Mouse (Mus musculus): ENCODE measurements around the gene Ppil4. TPM values are rescaled to one million over a fixed set of nuclear protein-coding genes. Genes with fewer than 3 reads are reported as not detected.

Ppil4 gene
- total RNA-seq, 2 experiments from 2014 or later, result 31.7 to 32.3 TPM

DNA sequence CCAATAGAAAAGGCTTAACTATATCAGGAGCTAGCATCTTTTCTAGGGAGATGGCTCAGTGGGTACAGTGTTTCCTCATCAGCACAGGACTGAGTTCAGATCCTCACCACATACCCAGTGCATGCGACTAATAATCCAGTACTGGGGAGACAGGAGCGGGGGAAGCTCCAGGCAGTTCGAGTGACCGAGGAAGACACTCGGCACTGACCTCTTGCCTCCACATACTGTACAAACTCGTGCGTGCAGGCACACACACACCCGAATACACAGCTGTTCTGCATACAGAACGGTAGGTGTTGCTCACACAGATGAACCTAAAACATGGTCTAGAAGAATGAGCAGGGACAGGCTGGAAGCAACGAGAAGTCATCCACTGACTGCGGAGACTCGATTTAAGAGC is 29.3 kb downstream of the Ppil4 start:
- no peak for DNase-seq (ENCODE audit: low spot score in 2 of 2)

DNA sequence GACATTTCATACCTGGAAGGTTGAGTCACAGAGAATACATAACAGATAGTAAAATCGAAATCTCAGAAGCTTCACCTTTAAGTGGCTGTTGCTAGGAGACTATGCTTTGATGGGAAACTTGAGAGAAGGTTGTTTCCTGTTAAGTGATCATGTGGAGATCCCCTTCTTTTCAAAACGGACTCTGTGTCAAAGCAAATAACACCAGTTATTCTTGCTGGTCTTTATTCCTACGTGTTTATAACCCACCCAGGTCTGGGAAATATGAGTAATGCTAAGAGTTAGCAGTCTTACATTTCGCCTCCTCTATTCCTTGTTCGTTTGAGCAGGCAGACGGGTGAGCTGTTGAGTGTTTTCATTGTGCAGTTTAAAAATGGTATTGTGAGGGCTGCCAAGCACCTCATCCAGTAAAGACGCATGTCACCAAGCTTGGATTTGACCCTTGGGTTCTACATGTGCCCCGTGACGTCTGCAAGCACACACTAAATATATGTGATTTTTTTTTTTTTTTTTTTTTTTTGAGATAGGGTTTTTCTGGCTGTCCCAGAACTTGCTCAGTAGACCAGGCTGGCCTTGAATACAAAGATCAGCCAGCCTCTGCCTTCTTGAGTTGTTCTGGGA is 32.1 kb downstream of the Ppil4 start:
- no peak for DNase-seq (ENCODE audit: low spot score in 2 of 2)

DNA sequence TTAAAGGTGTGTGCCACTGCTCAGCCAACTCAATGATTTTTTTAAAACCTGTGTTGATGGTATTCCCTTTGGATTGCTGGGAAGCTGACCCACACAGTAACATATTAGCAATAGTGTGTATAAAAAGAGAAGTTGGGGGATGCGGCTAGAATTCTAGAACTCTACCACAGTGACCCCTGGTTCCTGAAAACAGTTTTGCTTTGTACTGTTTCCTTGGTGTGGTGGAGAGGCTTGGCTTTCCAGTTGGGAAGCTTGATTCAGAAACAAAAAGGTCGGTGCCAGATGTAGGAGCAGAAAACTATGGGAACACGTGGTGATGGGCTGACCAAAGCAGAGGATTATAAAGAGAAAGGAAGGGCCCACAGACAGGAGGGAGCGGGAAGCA is 32.6 kb downstream of the Ppil4 start:
- DNase-seq (ENCODE audit: low spot score in 2 of 2), result no peak

DNA sequence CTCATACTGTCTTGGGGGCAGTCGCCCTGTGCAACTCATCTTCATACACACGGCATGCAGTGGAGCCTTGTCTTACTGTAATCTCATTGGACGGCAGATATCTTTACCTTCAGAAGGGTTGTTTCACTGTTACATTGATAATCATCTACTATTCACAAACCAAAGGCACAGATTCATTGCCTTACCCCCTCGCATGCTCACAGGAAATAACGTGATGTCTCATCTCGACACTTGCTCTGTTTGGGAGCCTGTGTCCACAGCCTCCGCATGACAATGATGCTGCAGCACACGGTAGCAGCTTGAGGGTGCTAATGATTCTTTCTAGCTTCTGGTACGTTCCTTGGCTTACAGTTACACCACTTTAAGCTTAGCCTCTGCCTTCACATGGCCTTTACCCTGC is 33.4 kb downstream of the Ppil4 start:
- DNase-seq (ENCODE audit: low spot score in 2 of 2), result no peak

DNA sequence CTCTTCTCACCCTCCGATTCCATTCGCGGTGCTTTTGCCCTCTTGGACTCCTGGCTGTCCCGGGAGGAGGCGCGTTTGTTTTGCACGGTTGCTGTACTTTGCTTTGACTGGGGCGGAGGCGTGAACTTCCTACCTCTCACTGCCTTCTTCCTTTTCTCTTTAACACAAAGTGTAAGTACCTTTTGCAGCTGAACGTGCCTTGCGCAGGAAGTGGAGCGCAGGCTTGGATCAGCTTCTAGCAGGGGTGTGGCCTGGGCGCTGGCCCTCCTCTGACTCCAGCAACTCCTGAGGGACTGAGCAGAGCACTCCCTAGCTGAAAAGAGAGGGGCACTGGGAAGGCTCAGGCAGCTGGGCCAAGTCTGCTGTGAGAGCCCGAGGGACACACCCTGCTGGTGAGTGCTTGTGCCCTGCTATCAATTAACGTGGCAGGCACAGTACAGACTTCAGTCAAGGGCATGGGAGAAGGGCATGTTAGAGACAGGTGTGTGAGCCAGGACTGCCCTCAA is 39.5 kb downstream of the Ppil4 start, which contains the start of gene Zc3h12d:
TSS of gene Zc3h12d (plus strand) at position 300 of the 506 bp plus-strand sequence.
- DNase-seq (ENCODE audit: low spot score in 2 of 2), result no peak

DNA sequence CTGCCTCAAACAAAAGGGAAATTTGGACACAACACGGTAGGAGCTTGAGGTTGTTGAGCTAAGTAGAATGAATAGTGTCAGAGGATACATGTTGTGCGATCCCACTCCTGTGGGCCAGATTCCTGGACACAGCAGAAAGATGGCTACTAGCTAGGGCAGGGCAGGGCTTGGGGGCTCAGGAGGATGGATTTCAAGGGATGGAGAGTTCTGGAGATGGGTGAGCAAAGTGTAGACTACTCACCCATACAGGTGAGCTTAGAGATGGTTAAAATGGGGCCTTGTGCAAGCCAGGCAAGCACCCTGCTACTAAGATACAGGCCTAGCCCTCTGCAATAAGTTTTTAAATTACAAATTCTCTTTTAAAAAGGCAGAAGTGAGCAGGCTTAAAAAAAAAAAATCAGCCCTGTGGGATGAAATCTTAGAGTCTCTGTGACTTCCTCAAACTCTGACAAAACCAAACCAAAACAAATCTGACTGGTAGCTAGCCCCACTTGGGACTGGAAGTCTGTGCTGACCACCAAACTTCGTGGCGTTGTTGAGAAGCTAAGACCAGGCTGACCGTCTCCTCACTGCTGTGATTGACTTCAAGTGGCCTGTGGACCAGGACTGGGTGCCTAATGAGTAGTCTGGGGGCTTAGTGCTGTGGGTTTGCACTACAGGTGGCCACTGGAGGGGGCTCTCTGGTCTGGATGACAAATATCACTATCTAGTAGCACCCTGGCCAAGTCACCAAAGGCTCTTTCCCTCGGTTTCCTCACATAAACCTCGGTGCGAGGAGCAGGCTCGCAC is 40.9 kb downstream of the Ppil4 start:
- no peak for DNase-seq (ENCODE audit: low spot score in 2 of 2)

DNA sequence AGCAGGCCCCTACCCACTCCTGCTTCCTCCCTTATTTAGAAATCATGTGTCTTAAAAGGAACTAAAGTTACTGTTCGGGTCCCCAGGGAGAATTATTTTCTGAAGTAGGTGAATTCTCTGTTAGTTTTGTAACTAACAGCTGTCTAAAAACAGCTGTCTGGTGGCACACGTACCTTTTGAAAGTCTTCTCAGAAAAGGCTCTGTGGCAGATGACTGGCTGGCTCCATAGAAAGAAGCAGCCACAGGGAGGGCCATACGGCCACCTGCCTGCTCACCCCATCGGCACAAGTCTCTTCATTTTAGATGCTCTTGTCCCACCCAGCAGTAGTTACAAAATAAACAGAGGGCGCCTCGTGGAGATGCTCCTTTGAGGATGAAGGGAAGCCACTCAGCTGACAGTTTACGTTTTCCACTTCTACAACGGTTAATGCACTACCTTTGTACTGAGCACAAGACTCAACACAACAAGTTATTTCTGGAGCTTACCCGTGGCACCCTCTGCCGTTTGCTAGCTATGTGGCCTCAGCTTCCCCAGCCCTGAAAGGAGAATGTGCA is 42.1 kb downstream of the Ppil4 start:
- DNase-seq (ENCODE audit: low spot score in 2 of 2), result no peak

DNA sequence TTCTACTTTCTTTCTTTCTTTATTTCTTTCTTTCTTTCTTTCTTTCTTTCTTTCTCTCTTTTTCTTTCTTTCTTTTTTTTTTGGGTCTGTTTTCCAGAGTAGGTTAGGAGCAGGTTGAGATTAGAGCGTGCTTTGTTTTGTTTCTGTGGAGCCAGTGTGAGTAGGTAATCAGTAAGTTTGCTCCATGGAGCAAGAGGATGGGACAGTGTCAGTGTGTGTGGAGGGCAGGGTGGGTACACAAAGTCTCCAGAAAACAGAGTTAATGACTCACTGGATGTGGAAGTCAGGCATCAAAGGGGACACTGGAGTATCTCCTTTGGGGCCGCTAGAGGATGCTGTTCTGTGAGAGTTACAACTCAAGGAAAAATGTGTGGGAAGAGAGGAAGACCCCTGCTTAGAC is 44.2 kb downstream of the Ppil4 start:
- DNase-seq (ENCODE audit: low spot score in 2 of 2), result no peak

DNA sequence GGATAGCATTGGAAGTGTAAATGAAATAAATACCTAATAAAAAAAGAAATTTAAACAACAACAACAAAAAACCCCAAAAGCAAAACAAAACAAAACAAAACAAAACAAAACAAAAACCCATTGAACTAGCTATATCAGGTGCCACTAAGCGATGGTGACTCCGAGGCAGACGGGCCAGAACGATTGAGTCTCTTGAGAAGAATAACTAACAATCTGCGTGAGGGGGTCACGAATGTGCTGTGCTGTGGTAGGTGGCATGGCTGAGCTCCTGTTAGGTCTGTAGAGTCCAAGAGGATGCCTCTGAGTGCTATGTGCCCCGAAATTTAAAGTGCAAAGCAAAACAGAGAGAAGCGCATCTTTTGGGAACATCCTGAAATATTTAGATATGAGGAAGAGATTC is 44.8 kb downstream of the Ppil4 start:
- DNase-seq (ENCODE audit: low spot score in 2 of 2), result no peak

DNA sequence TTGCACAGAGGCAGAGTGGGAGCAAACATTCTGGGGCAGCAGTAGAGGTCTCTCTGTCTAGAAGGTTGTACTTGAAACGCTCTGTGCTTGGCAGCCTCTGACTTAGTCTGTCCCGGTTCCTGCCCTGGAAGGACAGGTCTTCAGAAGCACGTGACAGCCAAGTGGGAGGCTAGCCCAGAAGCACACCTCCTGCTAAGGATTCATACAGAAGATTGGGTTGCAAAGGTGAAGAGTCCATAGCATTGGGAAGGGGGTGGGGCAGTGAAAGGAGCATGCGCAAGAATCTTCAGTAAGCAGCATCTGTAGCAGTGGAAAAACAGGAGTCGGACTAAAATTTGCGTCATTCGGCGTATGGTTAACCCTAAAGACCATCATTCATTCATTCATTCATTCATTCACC is 45.3 kb downstream of the Ppil4 start:
- DNase-seq (ENCODE audit: low spot score in 2 of 2), result no peak

DNA sequence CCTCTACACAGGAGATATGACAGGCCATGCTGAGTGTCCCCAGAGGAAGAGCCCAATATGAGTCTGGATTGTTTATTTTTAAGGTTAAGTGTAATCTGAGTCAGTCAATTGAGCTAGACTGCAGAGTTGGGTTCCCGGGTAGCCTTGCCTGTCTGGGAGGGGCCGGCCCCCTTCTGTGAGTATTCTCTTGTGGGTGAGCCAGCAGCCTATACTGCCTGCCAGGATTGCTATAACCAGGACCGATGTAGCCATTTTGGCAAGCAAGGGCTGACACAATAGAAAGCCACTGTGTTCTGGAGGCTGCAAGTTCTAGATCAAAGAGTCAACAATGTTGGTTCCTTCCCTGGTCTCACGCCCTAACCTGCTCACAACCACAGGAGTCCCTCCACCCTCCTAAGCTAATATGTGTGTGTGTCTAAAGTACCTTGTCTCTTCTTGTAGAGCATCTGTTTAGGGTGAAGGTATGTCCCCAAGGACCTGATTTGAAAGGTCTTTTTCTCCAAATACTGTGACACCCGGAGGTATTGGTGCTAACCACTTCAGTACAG is 46.3 kb downstream of the Ppil4 start:
- no peak for DNase-seq (ENCODE audit: low spot score in 2 of 2)

DNA sequence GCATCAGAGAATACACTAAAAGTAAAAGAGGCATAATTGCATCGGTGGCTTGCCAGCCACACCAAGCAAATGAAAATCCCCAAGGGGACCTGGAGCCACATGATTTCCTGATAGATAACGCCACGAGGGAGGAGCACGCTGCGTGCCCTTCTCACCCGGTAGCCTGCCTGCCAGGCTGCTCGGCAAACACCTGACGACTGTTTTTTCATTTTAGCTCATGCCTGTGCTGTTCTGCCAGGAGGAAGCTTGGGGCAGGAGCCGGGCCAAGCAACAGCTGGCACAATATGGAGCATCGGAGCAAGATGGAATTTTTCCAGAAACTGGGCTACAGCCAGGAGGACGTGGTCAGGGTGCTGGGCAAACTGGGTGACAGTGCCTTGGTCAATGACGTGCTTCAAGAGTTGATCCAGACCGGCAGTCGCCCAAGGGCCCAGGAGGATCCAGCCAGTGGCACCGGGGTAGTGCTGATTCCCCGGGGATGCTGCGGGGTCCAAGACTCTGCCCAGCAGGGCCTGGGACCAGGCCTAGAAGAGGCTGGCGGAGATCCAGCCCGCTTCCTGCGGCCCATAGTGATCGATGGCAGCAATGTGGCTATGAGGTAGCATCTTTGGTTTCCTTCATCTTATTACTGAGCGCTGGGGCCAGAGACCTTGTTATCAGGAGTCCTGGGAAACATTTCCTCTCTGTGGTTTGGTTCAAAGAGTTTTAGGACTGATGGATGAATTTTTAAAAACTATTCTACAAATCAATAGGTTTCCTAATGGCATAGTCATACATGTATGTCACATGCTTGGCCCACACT is 47.1 kb downstream of the Ppil4 start:
- no peak for DNase-seq (ENCODE audit: low spot score in 2 of 2)

DNA sequence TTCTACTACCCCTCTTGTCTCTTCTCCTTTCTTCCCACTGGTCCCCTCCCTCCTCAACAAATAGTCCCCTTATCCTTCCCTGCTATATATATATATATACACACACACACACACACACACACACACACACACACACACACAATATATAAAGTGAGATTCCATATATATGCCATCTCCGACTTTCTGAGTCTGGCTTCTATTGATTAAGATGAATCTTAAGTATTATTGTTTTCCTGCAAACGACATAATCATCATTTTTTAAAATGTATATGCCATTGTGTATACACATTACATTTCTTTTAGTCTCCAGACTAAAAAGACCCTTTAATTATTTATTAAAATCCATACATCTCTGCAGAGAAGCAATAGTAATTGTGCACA is 47.7 kb downstream of the Ppil4 start:
- DNase-seq (ENCODE audit: low spot score in 2 of 2), result no peak

DNA sequence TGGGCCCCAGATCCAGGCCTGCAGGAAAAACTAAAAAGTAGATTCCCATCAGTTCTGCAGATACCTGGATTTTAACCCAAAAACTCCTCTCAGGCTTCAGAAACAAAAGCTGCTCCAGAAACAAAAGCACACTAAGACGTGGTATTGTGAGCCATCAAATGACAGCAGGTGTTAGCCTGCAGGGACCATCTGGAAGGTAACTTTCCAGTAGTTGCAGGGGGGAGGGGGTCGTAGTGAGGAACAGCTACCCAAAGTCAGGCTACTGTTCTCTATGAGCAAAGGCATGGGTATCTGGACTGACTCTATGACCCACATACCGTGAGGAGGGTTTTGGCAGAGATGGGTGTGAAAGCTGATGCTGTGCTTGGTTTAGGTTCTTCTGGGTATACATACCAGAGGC is 48.1 kb downstream of the Ppil4 start:
- DNase-seq (ENCODE audit: low spot score in 2 of 2), result no peak

DNA sequence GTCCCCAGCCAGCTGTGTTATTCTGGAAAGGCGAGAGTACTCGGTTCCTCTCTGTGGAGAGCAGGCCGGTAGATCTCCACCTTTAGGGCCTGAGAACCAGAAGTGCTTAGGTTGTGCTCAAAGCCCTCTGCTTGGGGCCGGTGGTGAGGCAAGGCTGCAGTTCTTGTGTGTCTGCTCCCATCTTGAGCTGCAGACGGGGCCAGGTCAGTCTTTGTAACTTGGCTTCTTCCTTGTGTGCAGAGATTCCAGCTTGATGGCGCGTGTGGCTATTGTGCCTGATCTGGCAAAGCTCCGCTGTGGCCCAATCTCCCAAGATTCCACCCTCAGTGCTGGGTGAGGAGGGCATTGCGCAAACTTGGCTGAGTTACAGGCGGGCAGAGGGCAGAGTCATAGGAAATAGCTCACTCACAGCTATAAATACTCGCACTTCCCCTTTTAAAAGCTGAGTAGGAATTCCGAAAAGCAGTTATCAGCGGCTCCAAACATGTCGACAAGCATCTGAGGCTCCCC is 48.9 kb downstream of the Ppil4 start:
- no peak for DNase-seq (ENCODE audit: low spot score in 2 of 2)

DNA sequence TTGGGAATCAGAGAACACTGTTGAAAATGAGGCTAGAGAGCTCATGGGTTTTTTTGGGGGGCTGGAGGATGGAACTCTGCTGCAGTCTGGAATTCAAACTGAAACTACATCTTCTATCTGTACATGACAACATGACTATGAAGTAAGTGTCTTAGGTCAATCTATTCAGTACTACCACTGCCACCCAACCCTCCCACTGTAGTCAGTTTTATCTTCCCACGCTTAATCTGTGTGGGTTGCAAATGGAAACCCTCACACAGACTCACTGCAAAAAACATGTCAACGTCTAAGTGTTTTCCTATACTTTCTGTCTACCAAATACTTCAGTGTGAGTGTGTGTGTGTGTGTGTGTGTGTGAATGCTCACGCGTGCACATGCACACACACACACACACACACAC is 50.5 kb downstream of the Ppil4 start:
- no peak for DNase-seq (ENCODE audit: low spot score in 2 of 2)

DNA sequence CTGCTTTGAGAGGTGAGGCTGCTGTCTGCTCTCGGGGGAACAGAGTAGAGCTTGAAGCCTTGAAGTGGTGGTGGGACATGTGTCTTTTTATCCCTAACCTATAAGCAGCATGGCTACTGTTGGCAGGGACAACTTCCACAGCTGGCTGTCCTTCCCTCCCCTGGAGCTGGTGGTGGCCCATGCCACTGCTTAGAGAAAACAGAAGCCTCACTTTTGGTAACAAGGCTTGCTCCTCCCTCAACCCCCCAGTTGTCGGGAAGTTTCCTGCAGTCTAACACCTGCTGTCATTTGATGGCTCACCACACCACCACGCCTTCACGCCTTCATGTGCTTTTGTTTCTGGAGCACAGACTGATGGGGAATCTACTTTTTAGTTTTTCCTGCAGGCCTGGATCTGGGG is 51.5 kb downstream of the Ppil4 start:
- DNase-seq (ENCODE audit: low spot score in 2 of 2), result no peak

DNA sequence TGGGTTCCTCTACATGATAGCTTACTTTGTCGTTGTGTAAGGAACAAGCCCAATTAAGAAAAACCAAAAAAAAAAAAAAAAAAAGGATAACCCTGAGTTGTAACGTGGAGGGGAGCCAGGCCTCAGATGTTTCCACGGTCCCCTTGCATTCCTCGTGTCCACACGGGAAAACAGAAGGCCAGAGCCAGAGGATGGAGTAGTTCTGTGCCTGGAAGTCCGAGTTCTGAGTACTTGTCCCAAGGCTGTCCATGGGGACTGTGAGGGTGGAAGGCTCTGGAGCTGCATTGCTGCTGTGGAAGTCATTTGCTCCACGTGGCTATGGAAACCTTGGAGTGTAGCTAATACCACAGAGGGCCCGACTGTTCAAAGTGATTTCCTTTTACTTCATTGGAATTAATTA is 52.4 kb downstream of the Ppil4 start:
- DNase-seq (ENCODE audit: low spot score in 2 of 2), result no peak

DNA sequence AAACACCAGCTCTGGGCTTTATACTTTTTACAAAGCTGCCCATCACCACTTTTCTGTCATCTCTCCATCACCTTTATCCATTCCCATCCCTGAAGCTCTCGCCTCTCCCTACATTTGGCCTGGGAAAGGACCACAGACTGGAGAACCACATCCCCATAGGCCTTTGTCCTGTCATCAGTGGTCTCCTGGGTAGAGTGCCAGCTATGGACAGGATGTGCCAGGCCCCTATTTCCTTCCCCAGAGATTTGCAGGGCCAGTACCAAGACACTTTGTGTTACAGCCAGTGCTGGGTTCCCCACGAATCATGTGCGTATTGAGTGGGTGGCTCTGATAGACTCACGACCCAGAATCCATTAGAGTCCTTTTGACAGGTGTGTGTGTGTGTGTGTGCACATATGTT is 53.3 kb downstream of the Ppil4 start:
- DNase-seq (ENCODE audit: low spot score in 2 of 2), result no peak

DNA sequence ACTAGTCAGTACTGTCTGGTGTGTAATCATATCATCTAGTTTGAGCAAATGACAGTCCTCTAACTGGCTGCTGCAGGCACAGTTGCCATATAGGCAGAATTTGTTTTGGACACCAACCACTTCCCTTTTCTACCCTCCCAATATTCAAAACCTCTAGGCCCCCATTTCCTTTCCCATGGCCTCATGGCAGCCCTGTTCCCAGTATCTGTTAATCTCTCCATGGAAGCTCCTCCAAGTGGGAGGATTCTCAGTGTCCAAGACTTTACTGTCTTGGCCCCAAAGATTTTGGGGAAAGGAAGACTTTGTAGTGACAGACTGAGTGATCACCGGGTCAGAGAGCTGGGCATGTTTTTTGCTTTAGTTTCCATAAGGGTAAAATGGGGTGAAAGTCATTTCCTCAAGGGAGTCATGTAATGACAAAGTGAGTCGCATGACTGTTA is 54.5 kb downstream of the Ppil4 start:
- no peak for DNase-seq (ENCODE audit: low spot score in 2 of 2)

DNA sequence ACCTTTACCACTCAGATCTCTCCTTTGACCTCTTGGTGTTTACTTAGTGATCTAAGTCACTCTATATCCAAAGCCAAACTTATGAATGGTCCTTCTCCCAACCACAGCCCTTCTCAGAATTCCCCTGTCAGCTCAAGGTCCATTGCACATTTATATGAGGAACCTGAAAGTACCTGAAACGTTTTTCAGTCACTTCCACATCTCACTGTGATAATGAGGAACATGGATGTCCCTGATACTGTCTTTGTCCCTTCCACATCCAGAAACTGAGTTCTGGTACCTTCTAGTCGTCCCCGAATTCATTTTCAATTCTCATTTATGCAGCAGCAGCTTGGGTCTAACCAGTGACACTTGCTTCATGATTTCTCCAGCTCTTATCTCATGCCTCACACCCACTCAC is 59.2 kb downstream of the Ppil4 start:
- DNase-seq (ENCODE audit: low spot score in 2 of 2), result no peak

Data from left cerebral cortex, adult 18-20 months (tissue).